Mouse (Mus musculus) lung, postnatal 0 days (tissue): Measurements from ENCODE around the gene Abcc9.

Source experiments
- CTCF ChIP-seq: IDR thresholded peaks from 2 replicates; pipeline ENCODE4 v1.5.1; 2016; ENCODE audit warnings: antibody characterized with exemption, mild to moderate bottlenecking
- EP300 ChIP-seq: IDR thresholded peaks from 2 replicates; pipeline ENCODE4 v1.6.1; 2016; ENCODE audit warnings: antibody characterized with exemption, mild to moderate bottlenecking, control low read depth

DNA sequence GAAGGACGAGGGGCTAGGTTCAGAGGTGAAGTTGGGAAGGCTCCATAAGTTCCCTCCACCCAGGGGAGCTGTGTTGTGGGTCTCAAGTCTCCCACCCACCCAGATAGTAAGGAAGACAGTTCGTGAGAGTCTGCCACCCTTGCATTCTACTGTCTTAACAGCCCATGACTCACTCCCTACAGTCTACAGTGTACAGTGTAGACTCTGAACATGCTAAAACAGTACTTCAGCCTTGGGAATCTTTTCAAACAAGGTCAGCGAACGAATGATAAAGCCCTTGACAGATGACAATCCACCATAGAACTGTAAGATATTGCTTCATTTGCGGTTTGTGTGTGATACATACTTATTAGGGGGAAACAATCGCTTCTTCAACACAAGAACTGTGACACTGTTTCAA, 8.6 kb upstream of the Abcc9 start:
- TF ChIP-seq CTCF (no peak), EP300 (no peak)
